Mouse (Mus musculus) midbrain, embryonic 13.5 days (tissue): ENCODE data around the gene Ptpn11. TPM values are rescaled to one million over a fixed set of nuclear protein-coding genes. Genes with fewer than 3 reads are reported as not detected.
A peak's percentile ranks its signal among the peaks of the same experiment; 100 is the strongest.
"Not testable (repeated sequence)": the region's sequence is repeated elsewhere in the genome, so short reads cannot be mapped to it uniquely, and the experiment has no call there.

Experiments used
- ATAC-seq: fragments of 200-750 bp; cut with Nextera tagmentation; 2 replicates; pipeline ENCODE4 v1.8.0; 2017; ENCODE audit warnings: mild to moderate bottlenecking, moderate TSS enrichment, moderate library complexity
- H3K27ac ChIP-seq: fragments of 300-500 bp; sonication (generic); 2 replicates; pipeline ENCODE4 v1.5.1; 2015; ENCODE audit warnings: inconsistent platforms, mild to moderate bottlenecking, moderate library complexity
- H3K27me3 ChIP-seq: fragments of 300-500 bp; sonication (generic); 2 replicates; pipeline ENCODE4 v1.6.1; 2015; ENCODE audit warnings: mild to moderate bottlenecking, inconsistent platforms
- H3K36me3 ChIP-seq: fragments of 300-500 bp; sonication (generic); 2 replicates; pipeline ENCODE4 v1.6.1; 2015; ENCODE audit warnings: mild to moderate bottlenecking, inconsistent platforms
- H3K4me1 ChIP-seq: fragments of 300-500 bp; sonication (generic); replicated peaks from 2 replicates; pipeline ENCODE4 v1.6.1; 2015; ENCODE audit warnings: inconsistent platforms
- H3K4me2 ChIP-seq: fragments of 300-500 bp; sonication (generic); replicated peaks from 2 replicates; pipeline ENCODE4 v1.6.1; 2015; ENCODE audit warnings: moderate library complexity, mild to moderate bottlenecking, inconsistent platforms
- H3K4me3 ChIP-seq: fragments of 300-500 bp; sonication (generic); replicated peaks from 2 replicates; pipeline ENCODE4 v1.5.1; 2015; ENCODE audit warnings: mild to moderate bottlenecking, inconsistent platforms
- H3K9ac ChIP-seq: fragments of 300-500 bp; sonication (generic); replicated peaks from 2 replicates; pipeline ENCODE4 v1.6.1; 2015; ENCODE audit warnings: mild to moderate bottlenecking, inconsistent platforms
- H3K9me3 ChIP-seq: fragments of 300-500 bp; sonication (generic); 2 replicates; pipeline ENCODE4 v1.6.1; 2016; ENCODE audit warnings: mild to moderate bottlenecking, inconsistent platforms
- WGBS: fragments of 180-500 bp; shearing (Covaris S2); methylation state at CpG from one replicate; pipeline ENCODE4 v1.1.7; 2015; 5-methylcytosine and 5-hydroxymethylcytosine counted together
- polyA plus RNA-seq: library from polyadenylated mRNA; unstranded; fragments of >200 nt; fragmentation: Nextera tagmentation; extraction: Ambion mirVana; gene quantifications from 2 replicates; pipeline ENCODE4 v1.2.1, GENCODE M21; 2015

The Ptpn11 gene
- polyA plus RNA-seq, 1 experiment from 2014 or later = 23.2 TPM

- not testable (repeated sequence) for H3K4me2 ChIP-seq, H3K9ac ChIP-seq, H3K27me3 ChIP-seq, H3K9me3 ChIP-seq, ATAC-seq, H3K4me3 ChIP-seq, H3K27ac ChIP-seq, H3K36me3 ChIP-seq
- 89% methylated on average over 4 of the region's 4 CpGs for WGBS
- H3K4me1 ChIP-seq = peaks cover 22% of the 10 kb centered on the region
Measured at GRCm38 (mm10) chr5:121224020-121224419, 32.8 kb upstream of the Ptpn11 start.

GRCm38 (mm10) chr5:121221328-121221850, 30.2 kb upstream of the Ptpn11 start:
- H3K27ac ChIP-seq = peak overlapping the region; percentile 96
- H3K9me3 ChIP-seq = no peaks in the 10 kb centered on the region
- ATAC-seq = peak; percentile 5; the same call in 1 of the 2 replicates
- H3K4me2 ChIP-seq = peak overlapping the region; percentile 77
- H3K9ac ChIP-seq = peak overlapping the region; percentile 97
- no peaks in the 10 kb centered on the region for H3K27me3 ChIP-seq
- WGBS = 11% methylated on average over 23 of the region's 23 CpGs
- H3K36me3 ChIP-seq = no peaks in the 10 kb centered on the region
- peaks cover 22% of the 10 kb centered on the region for H3K4me1 ChIP-seq
- H3K4me3 ChIP-seq = peak overlapping the region; percentile 96

GRCm38 (mm10) chr5:121220732-121221301, 29.6 kb upstream of the Ptpn11 start:
- ATAC-seq = peak; percentile 74
- H3K27me3 ChIP-seq = no peaks in the 10 kb centered on the region
- H3K27ac ChIP-seq = peak overlapping the region; percentile 96
- H3K4me3 ChIP-seq = peak overlapping the region; percentile 96
- WGBS = 0% methylated on average over 35 of the region's 38 CpGs
- no peaks in the 10 kb centered on the region for H3K36me3 ChIP-seq
- H3K9ac ChIP-seq = peak overlapping the region; percentile 97
- no peaks in the 10 kb centered on the region for H3K9me3 ChIP-seq
- H3K4me2 ChIP-seq = peak overlapping the region; percentile 77
- H3K4me1 ChIP-seq = peaks cover 17% of the 10 kb centered on the region

GRCm38 (mm10) chr5:121219980-121220731, 29.0 kb upstream of the Ptpn11 start, which contains the start of gene Hectd4:
Gene Hectd4, plus strand, starts transcription at chr5:121220219.
- WGBS = under 1% methylated on average over 84 of the region's 90 CpGs
- Histone ChIP-seq H3K4me2 (peak within 1 kb of the TSS; percentile 77), H3K9ac (peak within 1 kb of the TSS; percentile 97), H3K4me3 (peak within 1 kb of the TSS; percentile 96), H3K27ac (peak within 1 kb of the TSS; percentile 96), H3K4me1 (peaks cover 17% of the 10 kb centered on the region), H3K9me3 (no peaks in the 10 kb centered on the region), H3K36me3 (no peaks in the 10 kb centered on the region), H3K27me3 (no peaks in the 10 kb centered on the region)
- peak; percentile 84 for ATAC-seq

- H3K4me2 ChIP-seq = no peak overlapping the region
- H3K27me3 ChIP-seq = no peaks in the 10 kb centered on the region
- no peak for ATAC-seq
- no peak overlapping the region for H3K27ac ChIP-seq
- H3K4me1 ChIP-seq = peaks cover 17% of the 10 kb centered on the region
- no peaks in the 10 kb centered on the region for H3K9me3 ChIP-seq
- no peak overlapping the region for H3K9ac ChIP-seq
- no peaks in the 10 kb centered on the region for H3K36me3 ChIP-seq
- H3K4me3 ChIP-seq = no peak overlapping the region
- WGBS = 77% methylated on average over 1 of the region's 1 CpGs
Measured at GRCm38 (mm10) chr5:121219190-121219589, 28.0 kb upstream of the Ptpn11 start.

GRCm38 (mm10) chr5:121217313-121217634, 26.1 kb upstream of the Ptpn11 start:
- no peak overlapping the region for H3K4me3 ChIP-seq
- H3K9me3 ChIP-seq = no peaks in the 10 kb centered on the region
- peaks cover 9% of the 10 kb centered on the region for H3K36me3 ChIP-seq
- peaks cover 8% of the 10 kb centered on the region for H3K4me1 ChIP-seq
- no peak overlapping the region for H3K9ac ChIP-seq
- ATAC-seq = no peak
- 81% methylated on average over 2 of the region's 2 CpGs for WGBS
- H3K27ac ChIP-seq = no peak overlapping the region
- no peaks in the 10 kb centered on the region for H3K27me3 ChIP-seq
- H3K4me2 ChIP-seq = no peak overlapping the region

- not testable (repeated sequence) for H3K4me3 ChIP-seq, ATAC-seq, H3K4me1 ChIP-seq, H3K27me3 ChIP-seq, H3K27ac ChIP-seq, H3K9me3 ChIP-seq, H3K9ac ChIP-seq, H3K4me2 ChIP-seq
- peaks cover 14% of the 10 kb centered on the region for H3K36me3 ChIP-seq
- 87% methylated on average over 9 of the region's 9 CpGs for WGBS
Measured at GRCm38 (mm10) chr5:121216584-121217312, 25.6 kb upstream of the Ptpn11 start.

- H3K27me3 ChIP-seq = no peaks in the 10 kb centered on the region
- H3K4me1 ChIP-seq = no peaks in the 10 kb centered on the region
- no peak overlapping the region for H3K4me3 ChIP-seq
- no peak for ATAC-seq
- no peaks in the 10 kb centered on the region for H3K9me3 ChIP-seq
- H3K4me2 ChIP-seq = no peak overlapping the region
- no peak overlapping the region for H3K9ac ChIP-seq
- 76% methylated on average over 12 of the region's 12 CpGs for WGBS
- 0 out of 2 replicates have a peak overlapping the region, but pooled peaks have one; percentile 12 for H3K27ac ChIP-seq
- H3K36me3 ChIP-seq = peaks cover 21% of the 10 kb centered on the region
Measured at GRCm38 (mm10) chr5:121216126-121216446, 24.9 kb upstream of the Ptpn11 start.

- Histone ChIP-seq H3K9me3 (no peaks in the 10 kb centered on the region), H3K27me3 (no peaks in the 10 kb centered on the region), H3K4me1 (no peaks in the 10 kb centered on the region), H3K36me3 (peaks cover 26% of the 10 kb centered on the region), H3K27ac (0 out of 2 replicates have a peak overlapping the region, but pooled peaks have one; percentile 12), H3K4me2 (no peak overlapping the region), H3K4me3 (no peak overlapping the region), H3K9ac (no peak overlapping the region)
- ATAC-seq = no peak
- WGBS = 47% methylated on average over 13 of the region's 13 CpGs
Measured at GRCm38 (mm10) chr5:121215380-121216125, 24.4 kb upstream of the Ptpn11 start.

GRCm38 (mm10) chr5:121214707-121215106, 23.5 kb upstream of the Ptpn11 start:
- Histone ChIP-seq H3K27ac (no peak overlapping the region), H3K9ac (no peak overlapping the region), H3K4me2 (no peak overlapping the region), H3K27me3 (no peaks in the 10 kb centered on the region), H3K36me3 (peaks cover 33% of the 10 kb centered on the region), H3K9me3 (no peaks in the 10 kb centered on the region), H3K4me3 (no peak overlapping the region), H3K4me1 (no peaks in the 10 kb centered on the region)
- WGBS = 65% methylated on average over 7 of the region's 7 CpGs
- ATAC-seq = no peak

- no peak overlapping the region for H3K27ac ChIP-seq
- ATAC-seq = no peak
- peaks cover 59% of the 10 kb centered on the region for H3K36me3 ChIP-seq
- no peak overlapping the region for H3K4me3 ChIP-seq
- H3K4me1 ChIP-seq = peaks cover 11% of the 10 kb centered on the region; the same call in 1 of the 2 replicates
- H3K9ac ChIP-seq = no peak overlapping the region
- H3K4me2 ChIP-seq = no peak overlapping the region
- no peaks in the 10 kb centered on the region for H3K9me3 ChIP-seq
- WGBS = 95% methylated on average over 6 of the region's 6 CpGs
- H3K27me3 ChIP-seq = no peaks in the 10 kb centered on the region
Measured at GRCm38 (mm10) chr5:121212108-121212507, 20.9 kb upstream of the Ptpn11 start.
